Mouse (Mus musculus) heart, embryonic 14.5 days (tissue): Measurements from ENCODE around the gene Wdr26. TPM values are rescaled to one million over a fixed set of nuclear protein-coding genes. Genes with fewer than 3 reads are reported as not detected.

Source experiments
- ATAC-seq: fragments of 200-750 bp; cut with Nextera tagmentation; 2 replicates; pipeline ENCODE4 v1.8.0; 2017; ENCODE audit warnings: low read depth, moderate TSS enrichment; ENCODE audit not compliant: insufficient number of reproducible peaks, insufficient read depth, low FRiP score
- H3K27ac ChIP-seq, 2 experiments: fragments of 200-500 bp in 1 of 2; fragments of 300-500 bp in 1 of 2; sonication (generic) in 1 of 2; replicated peaks in 1 of 2; 2 replicates each; pipeline ENCODE4 v1.5.1; 2012 to 2014; ENCODE audit warnings: low read depth in 2 of 2, low read length in 2 of 2, control low read depth in 1 of 2, mild to moderate bottlenecking in 1 of 2, mixed read lengths in 1 of 2; ENCODE audit not compliant: control insufficient read depth in 1 of 2, insufficient read depth in 1 of 2
- H3K27me3 ChIP-seq: fragments of 300-500 bp; sonication (generic); 2 replicates; pipeline ENCODE4 v1.6.1; 2014; ENCODE audit warnings: mild to moderate bottlenecking, low read length, control low read depth; ENCODE audit not compliant: control insufficient read depth, insufficient read depth
- H3K36me3 ChIP-seq: fragments of 300-500 bp; sonication (generic); 2 replicates; pipeline ENCODE4 v1.6.1; 2014; ENCODE audit warnings: mild to moderate bottlenecking, control low read depth, low read length, mixed read lengths; ENCODE audit not compliant: control insufficient read depth, insufficient read depth
- H3K4me1 ChIP-seq, 2 experiments: fragments of 200-500 bp in 1 of 2; fragments of 300-500 bp in 1 of 2; sonication (generic) in 1 of 2; 2 replicates each; pipeline ENCODE4 v1.6.1; 2012 to 2014; ENCODE audit warnings: low read length in 2 of 2, control low read depth in 1 of 2, mixed read lengths in 1 of 2; ENCODE audit not compliant: control insufficient read depth in 2 of 2, insufficient read depth in 2 of 2
- H3K4me2 ChIP-seq: fragments of 300-500 bp; sonication (generic); 2 replicates; pipeline ENCODE4 v1.6.1; 2014; ENCODE audit warnings: mild to moderate bottlenecking, low read length
- H3K4me3 ChIP-seq, 2 experiments: fragments of 200-500 bp in 1 of 2; fragments of 300-500 bp in 1 of 2; sonication (generic) in 1 of 2; 2 replicates each; pipeline ENCODE4 v1.5.1; 2012 to 2014; ENCODE audit warnings: low read length in 2 of 2, mild to moderate bottlenecking in 2 of 2, control low read depth in 1 of 2, low read depth in 1 of 2, moderate library complexity in 1 of 2; ENCODE audit not compliant: control insufficient read depth in 1 of 2, insufficient read depth in 1 of 2
- H3K9ac ChIP-seq: fragments of 300-500 bp; sonication (generic); 2 replicates; pipeline ENCODE4 v1.6.1; 2014; ENCODE audit warnings: mild to moderate bottlenecking, low read length
- H3K9me3 ChIP-seq: fragments of 300-500 bp; sonication (generic); 2 replicates; pipeline ENCODE4 v1.6.1; 2016; ENCODE audit warnings: low read length, control low read depth; ENCODE audit not compliant: control insufficient read depth
- WGBS: fragments of 180-500 bp; shearing (Covaris S2); extraction: QIAGEN DNeasy Blood & Tissue Kit; methylation state at CpG from one replicate; pipeline ENCODE4 v1.1.7; 2014; 5-methylcytosine and 5-hydroxymethylcytosine counted together
- polyA plus RNA-seq: library from polyadenylated mRNA; unstranded; fragments of >200 nt; fragmentation: Nextera tagmentation; extraction: Ambion mirVana; gene quantifications from 2 replicates; pipeline ENCODE4 v1.2.1, GENCODE M21; 2014

The Wdr26 gene
- polyA plus RNA-seq, 1 experiment from 2014 or later, result 47.7 TPM

- peak overlapping the region; percentile 57; the same call in 1 of the 2 replicates for H3K9ac ChIP-seq
- 63% methylated on average over 20 of the region's 20 CpGs for WGBS
- no peak overlapping the region for H3K4me3 ChIP-seq
- H3K27ac ChIP-seq, result peak overlapping the region; percentile 29 to 70
- H3K27me3 ChIP-seq, result no peaks in the 10 kb centered on the region
- H3K4me1 ChIP-seq, result peaks cover 31 to 42% of the 10 kb centered on the region in 2 experiments
- H3K4me2 ChIP-seq, result peak overlapping the region; percentile 67
- no peaks in the 10 kb centered on the region for H3K9me3 ChIP-seq
- no peak for ATAC-seq
- H3K36me3 ChIP-seq, result no peaks in the 10 kb centered on the region
Observed at GRCm38 (mm10) chr1:181257585-181258555, 46.1 kb upstream of the Wdr26 start.

DNA sequence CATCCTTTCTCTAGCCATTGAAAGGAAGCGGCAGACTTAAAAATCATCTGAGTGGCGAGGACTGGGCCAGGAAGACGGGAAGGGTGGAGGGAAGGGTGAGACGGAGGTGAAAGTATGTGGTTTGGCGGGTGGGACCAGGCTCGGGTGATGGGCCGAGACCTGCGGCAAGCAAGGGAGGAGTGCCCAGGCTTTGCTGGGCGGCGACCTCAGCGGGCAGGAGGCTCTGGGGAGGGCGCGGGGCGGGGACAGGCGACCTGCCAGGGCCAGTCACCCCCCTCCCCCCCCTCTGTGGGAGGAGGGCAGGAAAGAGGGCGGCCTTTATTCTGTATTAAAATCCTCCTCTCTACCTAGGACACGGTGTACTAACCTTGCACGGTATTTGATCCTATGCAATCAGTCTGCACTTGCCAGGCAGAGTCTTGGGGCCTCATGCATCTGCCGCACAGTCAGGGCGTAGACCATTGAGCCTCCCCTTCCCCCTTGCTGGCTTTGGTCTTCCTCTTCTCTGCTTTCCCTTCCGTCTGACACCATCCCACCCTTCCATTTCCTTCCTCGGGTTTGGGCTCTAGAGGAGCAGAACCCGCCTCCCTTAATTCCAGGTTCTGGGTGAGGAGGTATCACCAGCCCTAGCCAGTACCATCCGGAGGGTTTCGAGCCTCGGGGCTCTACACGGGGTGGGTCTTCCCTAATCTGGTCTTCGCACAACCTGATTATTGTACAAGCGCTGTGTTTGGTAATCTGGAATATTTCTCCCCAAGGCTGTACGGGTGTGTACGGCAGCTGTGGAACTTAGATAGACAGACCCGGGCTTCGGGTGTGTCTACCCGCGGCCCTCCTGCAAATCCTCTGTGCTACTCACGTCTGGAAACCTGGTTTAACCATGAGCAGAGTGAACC, 45.1 kb upstream of the Wdr26 start:
- Histone ChIP-seq H3K9me3 (no peaks in the 10 kb centered on the region), H3K36me3 (no peaks in the 10 kb centered on the region), H3K4me3 (peak overlapping the region; percentile 32 to 47), H3K4me1 (peaks cover 29 to 49% of the 10 kb centered on the region in 2 experiments), H3K27me3 (no peaks in the 10 kb centered on the region), H3K9ac (peak overlapping the region; percentile 57), H3K27ac (peak overlapping the region; percentile 70 to 78), H3K4me2 (peak overlapping the region; percentile 67)
- WGBS, result 14% methylated on average over 33 of the region's 36 CpGs
- peak; percentile 83 for ATAC-seq

- H3K4me2 ChIP-seq, result peak overlapping the region; percentile 67
- peak overlapping the region; percentile 57 for H3K9ac ChIP-seq
- H3K4me3 ChIP-seq, result peak overlapping the region; percentile 32 to 47
- peaks cover 26 to 51% of the 10 kb centered on the region in 2 experiments for H3K4me1 ChIP-seq
- H3K27ac ChIP-seq, result peak overlapping the region; percentile 70 to 78
- peak; percentile 38 for ATAC-seq
- H3K27me3 ChIP-seq, result no peaks in the 10 kb centered on the region
- WGBS, result 2% methylated on average over 20 of the region's 20 CpGs
- no peaks in the 10 kb centered on the region for H3K9me3 ChIP-seq
- no peaks in the 10 kb centered on the region for H3K36me3 ChIP-seq
Observed at GRCm38 (mm10) chr1:181255891-181256688, 44.3 kb upstream of the Wdr26 start.

DNA sequence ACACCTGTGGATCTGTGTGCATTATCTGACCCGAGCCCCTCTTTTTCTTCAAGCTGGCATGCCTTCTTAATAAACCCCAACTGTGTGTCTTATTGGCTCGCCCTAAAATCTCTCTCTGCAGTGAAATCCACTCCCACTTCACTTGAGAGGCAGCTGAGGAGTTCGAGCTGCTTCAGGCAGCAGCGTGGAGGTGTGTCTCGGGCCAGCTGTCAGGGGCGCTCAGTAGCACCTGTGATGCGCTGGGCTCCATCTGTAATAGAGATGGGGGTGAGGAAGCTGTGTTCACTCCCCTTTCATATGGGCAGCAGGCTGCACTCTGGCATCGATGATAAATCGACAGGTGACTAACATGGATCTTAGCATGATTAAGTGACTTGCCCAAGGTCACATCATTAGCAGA, 43.6 kb upstream of the Wdr26 start:
- 71% methylated on average over 9 of the region's 9 CpGs for WGBS
- H3K4me1 ChIP-seq, result peaks cover 20 to 45% of the 10 kb centered on the region in 2 experiments
- H3K9ac ChIP-seq, result no peak overlapping the region

GRCm38 (mm10) chr1:181251624-181252023, 39.8 kb upstream of the Wdr26 start:
- WGBS, result 75% methylated on average over 5 of the region's 5 CpGs
- no peak overlapping the region for H3K4me2 ChIP-seq

More for the DNA sequence above, 43.6 kb upstream of the Wdr26 start:
- H3K27me3 ChIP-seq, result no peaks in the 10 kb centered on the region
- no peaks in the 10 kb centered on the region for H3K36me3 ChIP-seq
- no peak overlapping the region for H3K4me3 ChIP-seq
- peaks cover 1% of the 10 kb centered on the region; the same call in 1 of the 2 replicates for H3K9me3 ChIP-seq
- peak overlapping the region in 1 of 2 experiments; percentile 70; a peak in 2 of 4 replicates for H3K27ac ChIP-seq
- no peak for ATAC-seq
- peak overlapping the region; percentile 67 for H3K4me2 ChIP-seq

GRCm38 (mm10) chr1:181250961-181251360, 39.2 kb upstream of the Wdr26 start:
- WGBS, result 90% methylated on average over 8 of the region's 8 CpGs
- H3K4me1 ChIP-seq, result peaks cover 15 to 31% of the 10 kb centered on the region in 2 experiments
- H3K9ac ChIP-seq, result no peak overlapping the region
- no peak overlapping the region for H3K4me3 ChIP-seq
- H3K9me3 ChIP-seq, result peaks cover 5% of the 10 kb centered on the region; the same call in 1 of the 2 replicates
- no peaks in the 10 kb centered on the region for H3K36me3 ChIP-seq
- no peak for ATAC-seq
- H3K4me2 ChIP-seq, result no peak overlapping the region
- H3K27ac ChIP-seq, result no peak overlapping the region
- no peaks in the 10 kb centered on the region for H3K27me3 ChIP-seq

More at GRCm38 (mm10) chr1:181251624-181252023, 39.8 kb upstream of the Wdr26 start:
- Histone ChIP-seq H3K9me3 (peaks cover 5% of the 10 kb centered on the region; the same call in 1 of the 2 replicates), H3K4me3 (no peak overlapping the region), H3K27ac (peak overlapping the region in 1 of 2 experiments; percentile 33; a peak in 1 of 4 replicates), H3K9ac (no peak overlapping the region; the same call in 1 of the 2 replicates), H3K27me3 (no peaks in the 10 kb centered on the region), H3K36me3 (no peaks in the 10 kb centered on the region), H3K4me1 (peaks cover 14 to 26% of the 10 kb centered on the region in 2 experiments)
- no peak for ATAC-seq
